ENCODE assay signal across 8 mouse cellular contexts in the genomic region with DNA sequence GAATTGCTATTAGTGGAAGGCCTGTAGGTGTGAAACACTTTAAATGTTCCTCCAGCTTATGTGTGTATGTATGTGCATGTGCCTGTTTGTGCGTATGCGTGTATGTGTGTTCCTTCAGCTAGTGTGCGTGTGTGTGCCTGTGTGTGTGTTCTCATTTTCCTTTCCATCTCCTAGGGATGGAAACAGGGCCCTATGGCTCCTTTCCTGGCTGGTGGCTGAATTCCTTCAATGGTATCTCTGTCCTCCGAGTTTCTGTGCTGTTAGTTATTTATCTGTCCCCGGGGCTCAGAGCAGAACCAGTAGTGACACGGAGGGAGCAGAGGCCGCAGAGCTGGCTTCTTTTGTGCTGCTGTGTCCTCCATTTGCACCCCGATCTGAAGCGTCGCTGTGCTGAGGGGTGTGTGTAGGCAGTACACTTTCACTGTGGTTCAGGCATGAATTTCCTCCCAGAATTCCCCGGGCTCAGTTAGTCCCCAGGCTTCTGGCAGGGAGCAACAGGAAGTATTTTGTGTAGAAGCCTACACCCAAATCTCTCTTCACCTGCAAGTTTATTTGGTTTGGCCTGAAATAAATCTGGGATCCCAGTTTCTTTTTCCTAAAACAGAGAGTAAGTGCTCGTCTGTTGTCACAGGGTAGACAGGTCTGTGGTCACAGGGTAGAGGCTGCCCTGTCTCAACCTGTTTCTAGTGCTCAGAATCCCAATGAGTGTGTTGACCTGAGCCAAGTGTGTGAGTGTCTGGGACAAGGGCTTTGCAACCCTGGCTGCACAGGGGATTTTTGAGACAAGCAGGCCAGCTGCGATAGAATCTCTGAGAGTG. TPM values are rescaled to one million over a fixed set of nuclear protein-coding genes. Genes with fewer than 3 reads are reported as not detected.
DNase-seq lines count a peak whose midpoint lies in the region; ATAC-seq and TF ChIP-seq lines count a peak whose summit lies in the region.

No protein-coding gene starts in this region.

- H3K9me3 ChIP-seq in heart, embryonic 10.5 days = no peaks in the 10 kb centered on the region
- H3K9me3 ChIP-seq in kidney, embryonic 16.5 days (ENCODE audit: low read length) = no peaks in the 10 kb centered on the region; the same call in 1 of the 2 replicates

- peak overlapping the region; percentile 83 for H3K27ac ChIP-seq in heart, embryonic 10.5 days
- peak overlapping the region; percentile 87 for H3K27ac ChIP-seq in kidney, embryonic 16.5 days (ENCODE audit: low read length)

- peaks cover 27% of the 10 kb centered on the region; the same call in 1 of the 2 replicates for H3K36me3 ChIP-seq in heart, embryonic 10.5 days
- peaks cover 8% of the 10 kb centered on the region; the same call in 1 of the 2 replicates for H3K36me3 ChIP-seq in kidney, embryonic 16.5 days (ENCODE audit: insufficient read depth, low read length)
- no peaks in the 10 kb centered on the region for H3K36me3 ChIP-seq in myocyte (ENCODE audit: control insufficient read depth, insufficient read depth)

- 46% methylated on average over 13 of the region's 13 CpGs for WGBS in heart, embryonic 10.5 days
- 40% methylated on average over 13 of the region's 13 CpGs for WGBS in kidney, embryonic 16.5 days

- no peak overlapping the region for H3K4me3 ChIP-seq in heart, embryonic 10.5 days
- H3K4me3 ChIP-seq in kidney, embryonic 16.5 days (ENCODE audit: low read length) = no peak overlapping the region
- no peak overlapping the region for H3K4me3 ChIP-seq in myocyte

- no peak overlapping the region for H3ac ChIP-seq in myocyte (ENCODE audit: control insufficient read depth, insufficient read length)

- DNase-seq in right cerebral cortex, adult 18-20 months = peak; percentile 45
- DNase-seq in right cerebral cortex, postnatal 10 days (ENCODE audit: low spot score in 2 of 2) = no peak
- no peak for DNase-seq in heart, embryonic 10.5 days (ENCODE audit: low spot score)
- DNase-seq in ovary, postnatal 10 days (ENCODE audit: low spot score) = no peak
- no peak for DNase-seq in spleen, postnatal 14 days (ENCODE audit: low spot score in 2 of 2)

- ATAC-seq in kidney, embryonic 16.5 days (ENCODE audit: low FRiP score, low TSS enrichment) = no peak
- ATAC-seq in megakaryocyte progenitor cell, adult 5-6 weeks (replicated peaks; ENCODE audit: poor library complexity) = no peak

- H3K79me2 ChIP-seq in myocyte (ENCODE audit: control insufficient read depth, insufficient read depth) = peaks cover 91% of the 10 kb centered on the region

- TF ChIP-seq POLR2A in myocyte (IDR thresholded peaks at IDR 0.05; ENCODE audit: insufficient read length, low read depth) = no peak

- H3K9ac ChIP-seq in kidney, embryonic 16.5 days (replicated peaks; ENCODE audit: low read length) = peak overlapping the region; percentile 3

- H3K4me1 ChIP-seq in heart, embryonic 10.5 days = peaks cover 65% of the 10 kb centered on the region
- peaks cover 61% of the 10 kb centered on the region for H3K4me1 ChIP-seq in kidney, embryonic 16.5 days (ENCODE audit: insufficient read depth, low read length)

- H3K27me3 ChIP-seq in heart, embryonic 10.5 days (ENCODE audit: insufficient read depth, poor library complexity, severe bottlenecking) = no peaks in the 10 kb centered on the region
- no peaks in the 10 kb centered on the region for H3K27me3 ChIP-seq in kidney, embryonic 16.5 days (ENCODE audit: insufficient read depth, low read length)
- no peaks in the 10 kb centered on the region for H3K27me3 ChIP-seq in myocyte (ENCODE audit: control insufficient read depth, insufficient read depth, insufficient read length)

- peak overlapping the region; percentile 38 for H3K4me2 ChIP-seq in kidney, embryonic 16.5 days (replicated peaks; ENCODE audit: low read depth, low read length)
- H3K4me2 ChIP-seq in myocyte (ENCODE audit: low read depth) = peak overlapping the region; percentile 83

TF ChIP-seq in myocyte, 11 proteins besides CTCF, POLR2A, EP300 and RAD21:
- TF ChIP-seq SRF (IDR thresholded peaks at IDR 0.05; ENCODE audit: control insufficient read depth, insufficient read length, low read depth) = no peak
- TF ChIP-seq TCF12 (IDR thresholded peaks at IDR 0.05; ENCODE audit: insufficient read depth, poor library complexity, severe bottlenecking) = no peak
- TF ChIP-seq MAX (IDR thresholded peaks at IDR 0.05; ENCODE audit: low read depth) = no peak
- no peak for TF ChIP-seq POLR2AphosphoS2 (IDR thresholded peaks at IDR 0.05; ENCODE audit: insufficient read length, low read depth)
- TF ChIP-seq CEBPB (IDR thresholded peaks at IDR 0.05; ENCODE audit: insufficient read depth, poor library complexity, severe bottlenecking) = no peak

RNA-seq across cellular contexts. Expression of gene Afap1, which starts 15.7 kb away (rescaled TPM):
- 21.7 and 27.0 TPM in 2 replicates for polyA plus RNA-seq in heart, embryonic 10.5 days (2016; fragmentation: Nextera tagmentation; extraction: Ambion mirVana)
- 22.8 and 28.1 TPM in 2 replicates for polyA plus RNA-seq in kidney, embryonic 16.5 days (2015; fragmentation: Nextera tagmentation; extraction: Ambion mirVana)
- 12.4 TPM for polyA plus RNA-seq in myocyte (2012; fragmentation: generic; extraction: Trizol)
- 27.9 and 31.9 TPM in 2 replicates for total RNA-seq in megakaryocyte progenitor cell, adult 5-6 weeks (2015)
- 15.5 and 16.8 TPM in 2 replicates for total RNA-seq in megakaryocyte progenitor cell, adult 5-6 weeks (2017)
